Mouse (Mus musculus): ENCODE data around the gene Abcg4. TPM values are rescaled to one million over a fixed set of nuclear protein-coding genes. Genes with fewer than 3 reads are reported as not detected.
"Not testable (repeated sequence)": the region's sequence is repeated elsewhere in the genome, so short reads cannot be mapped to it uniquely, and the experiment has no call there.

Abcg4 gene
- total and polyA plus RNA-seq, 2 experiments from 2014 or later: 28.2 to 60.0 TPM

- H3K9ac ChIP-seq (replicated peaks; ENCODE audit: low read length, poor library complexity, severe bottlenecking): peak overlapping the region; percentile 78
- 0 out of 2 replicates have a peak, but pooled peaks cover 8% of the 10 kb centered on the region for H3K4me1 ChIP-seq (ENCODE audit: insufficient read depth, low read length)
- 1% methylated on average over 22 of the region's 22 CpGs for WGBS
- no peaks in the 10 kb centered on the region for H3K27me3 ChIP-seq (ENCODE audit: insufficient read depth, low read length)
- H3K9me3 ChIP-seq (ENCODE audit: low read length): no peaks in the 10 kb centered on the region
- no peak for TF ChIP-seq CTCF (IDR thresholded peaks at IDR 0.05)
- peak overlapping the region; percentile 90 for H3K4me2 ChIP-seq (ENCODE audit: low read depth, low read length, poor library complexity, severe bottlenecking)
- peaks cover 10% of the 10 kb centered on the region; the same call in 1 of the 2 replicates for H3K36me3 ChIP-seq (ENCODE audit: insufficient read depth, low read length)
- DNase-seq (ENCODE audit: low spot score) (no peak), ATAC-seq (ENCODE audit: low FRiP score) (peak; percentile 41)
- peak overlapping the region; percentile 82 for H3K4me3 ChIP-seq (ENCODE audit: low read depth, low read length)
- H3K27ac ChIP-seq (ENCODE audit: low read depth, low read length): peak overlapping the region; percentile 82
Observed at GRCm38 (mm10) chr9:44327064-44327711, 38.8 kb upstream of the Abcg4 start.

DNA sequence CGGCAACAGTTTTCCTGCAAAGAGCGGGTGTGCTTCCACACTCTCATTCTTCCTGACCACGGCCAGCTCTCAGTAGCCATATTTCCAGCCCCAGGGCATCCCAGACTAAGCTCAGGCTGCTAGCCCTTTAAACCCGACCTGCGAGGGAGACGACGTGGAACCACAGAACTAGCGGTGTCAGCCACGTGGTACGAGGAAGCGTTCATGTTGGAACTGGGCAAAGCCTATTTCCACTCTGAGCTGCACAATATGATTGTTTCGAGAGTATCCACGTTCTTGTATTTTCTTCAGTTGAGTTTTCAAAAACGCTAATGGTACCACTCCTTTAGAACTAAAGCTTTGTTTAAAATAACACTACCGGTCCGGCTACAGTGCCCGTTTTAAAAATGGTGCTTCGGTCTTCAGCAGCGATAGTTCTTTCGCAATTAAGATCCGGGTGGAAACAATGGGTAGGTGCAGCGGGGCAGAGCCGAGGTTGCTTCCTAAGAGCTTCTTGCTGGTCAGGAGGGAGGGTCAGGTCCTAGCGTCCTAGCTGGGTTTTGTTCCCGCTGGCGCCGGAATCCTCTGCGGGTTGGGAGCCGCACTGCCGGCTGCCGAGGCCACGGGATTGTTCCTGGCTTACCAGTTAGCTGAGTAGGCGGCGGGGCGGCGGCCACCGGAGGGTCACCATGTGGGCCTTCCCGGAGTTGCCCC lies 38.1 kb upstream of the Abcg4 start:
- Histone ChIP-seq H3K9ac (replicated peaks; ENCODE audit: low read length, poor library complexity, severe bottlenecking) (peak overlapping the region; percentile 78), H3K27me3 (ENCODE audit: insufficient read depth, low read length) (no peaks in the 10 kb centered on the region), H3K9me3 (ENCODE audit: low read length) (no peaks in the 10 kb centered on the region), H3K27ac (ENCODE audit: low read depth, low read length) (peak overlapping the region; percentile 82), H3K4me2 (ENCODE audit: low read depth, low read length, poor library complexity, severe bottlenecking) (peak overlapping the region; percentile 90), H3K4me1 (ENCODE audit: insufficient read depth, low read length) (0 out of 2 replicates have a peak, but pooled peaks cover 8% of the 10 kb centered on the region), H3K4me3 (ENCODE audit: low read depth, low read length) (peak overlapping the region; percentile 82), H3K36me3 (ENCODE audit: insufficient read depth, low read length) (peaks cover 5% of the 10 kb centered on the region; the same call in 1 of the 2 replicates)
- TF ChIP-seq CTCF (IDR thresholded peaks at IDR 0.05): no peak
- under 1% methylated on average over 36 of the region's 38 CpGs for WGBS
- DNase-seq (ENCODE audit: low spot score): peak; percentile 93
- ATAC-seq (ENCODE audit: low FRiP score): peak; percentile 91

- Histone ChIP-seq H3K4me3 (ENCODE audit: low read depth, low read length) (peak within 1 kb of the TSS; percentile 82), H3K4me1 (ENCODE audit: insufficient read depth, low read length) (peaks cover 8% of the 10 kb centered on the region; the same call in 1 of the 2 replicates), H3K27me3 (ENCODE audit: insufficient read depth, low read length) (no peaks in the 10 kb centered on the region), H3K9me3 (ENCODE audit: low read length) (no peaks in the 10 kb centered on the region), H3K27ac (ENCODE audit: low read depth, low read length) (peak within 1 kb of the TSS; percentile 82), H3K4me2 (ENCODE audit: low read depth, low read length, poor library complexity, severe bottlenecking) (peak within 1 kb of the TSS; percentile 90), H3K9ac (replicated peaks; ENCODE audit: low read length, poor library complexity, severe bottlenecking) (peak within 1 kb of the TSS; percentile 78), H3K36me3 (ENCODE audit: insufficient read depth, low read length) (peaks cover 3% of the 10 kb centered on the region; the same call in 1 of the 2 replicates)
- DNase-seq (ENCODE audit: low spot score) (no peak), ATAC-seq (ENCODE audit: low FRiP score) (peak; percentile 42; the same call in 1 of the 2 replicates)
- TF ChIP-seq CTCF (IDR thresholded peaks at IDR 0.05): no peak
- WGBS: 3% methylated on average over 12 of the region's 12 CpGs
Observed at GRCm38 (mm10) chr9:44325768-44326370, 37.5 kb upstream of the Abcg4 start, which contains the start of gene Dpagt1. Dpagt1 (plus strand) TSS chr9:44326019.

DNA sequence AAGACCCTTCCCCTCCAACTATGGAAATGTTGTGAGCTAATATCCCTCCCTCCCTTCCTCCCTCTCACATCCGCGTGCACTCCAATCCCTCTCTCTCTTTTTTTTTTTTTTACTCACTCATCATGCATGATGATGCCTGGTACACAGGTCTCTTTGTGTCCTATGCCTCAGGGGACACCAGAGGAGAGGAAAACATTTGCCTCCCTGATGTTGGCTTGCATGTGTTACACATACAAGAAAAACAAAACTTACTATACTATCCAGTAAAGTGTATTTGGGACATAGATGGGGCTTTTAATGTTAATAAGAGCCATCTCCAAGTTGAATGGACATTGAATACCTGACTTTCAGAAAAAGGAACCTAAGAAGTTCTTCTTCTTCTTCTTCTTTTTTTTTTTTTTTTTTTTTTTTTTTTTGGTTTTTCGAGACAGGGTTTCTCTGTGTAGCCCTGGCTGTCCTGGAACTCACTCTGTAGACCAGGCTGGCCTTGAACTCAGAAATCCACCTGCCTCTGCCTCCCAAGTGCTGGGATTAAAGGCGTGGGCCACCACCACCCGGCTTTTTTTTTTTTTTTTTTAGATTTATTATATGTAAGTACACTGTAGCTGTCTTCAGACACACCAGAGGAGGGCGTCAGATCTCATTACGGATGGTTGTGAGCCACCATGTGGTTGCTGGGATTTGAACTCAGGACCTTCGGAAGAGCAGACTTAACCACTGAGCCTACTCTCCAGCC lies 36.8 kb upstream of the Abcg4 start:
- H3K9ac ChIP-seq (replicated peaks; ENCODE audit: low read length, poor library complexity, severe bottlenecking); ATAC-seq (ENCODE audit: low FRiP score); H3K4me1 ChIP-seq (ENCODE audit: insufficient read depth, low read length); H3K4me3 ChIP-seq (ENCODE audit: low read depth, low read length); H3K9me3 ChIP-seq (ENCODE audit: low read length); H3K27me3 ChIP-seq (ENCODE audit: insufficient read depth, low read length); DNase-seq (ENCODE audit: low spot score); H3K36me3 ChIP-seq (ENCODE audit: insufficient read depth, low read length): not testable (repeated sequence)
- peak overlapping the region; percentile 82 for H3K27ac ChIP-seq (ENCODE audit: low read depth, low read length)
- peak overlapping the region; percentile 90 for H3K4me2 ChIP-seq (ENCODE audit: low read depth, low read length, poor library complexity, severe bottlenecking)
- WGBS: 64% methylated on average over 7 of the region's 8 CpGs

- 89% methylated on average over 6 of the region's 6 CpGs for WGBS
- TF ChIP-seq CTCF (IDR thresholded peaks at IDR 0.05): no peak
- Histone ChIP-seq H3K27me3 (ENCODE audit: insufficient read depth, low read length) (no peaks in the 10 kb centered on the region), H3K27ac (ENCODE audit: low read depth, low read length) (no peak overlapping the region), H3K9ac (replicated peaks; ENCODE audit: low read length, poor library complexity, severe bottlenecking) (no peak overlapping the region), H3K4me3 (ENCODE audit: low read depth, low read length) (no peak overlapping the region), H3K4me1 (ENCODE audit: insufficient read depth, low read length) (peaks cover 8% of the 10 kb centered on the region; the same call in 1 of the 2 replicates), H3K9me3 (ENCODE audit: low read length) (no peaks in the 10 kb centered on the region), H3K4me2 (ENCODE audit: low read depth, low read length, poor library complexity, severe bottlenecking) (no peak overlapping the region), H3K36me3 (ENCODE audit: insufficient read depth, low read length) (no peaks in the 10 kb centered on the region)
- DNase-seq (ENCODE audit: low spot score): no peak
- no peak for ATAC-seq (ENCODE audit: low FRiP score)
Observed at GRCm38 (mm10) chr9:44324147-44324546, 35.7 kb upstream of the Abcg4 start.
